Mouse (Mus musculus) retina, postnatal 7 days (tissue): Measurements from ENCODE around the gene Cox6a2.
"Not testable (repeated sequence)": the region's sequence is repeated elsewhere in the genome, so short reads cannot be mapped to it uniquely, and the experiment has no call there.

Experiments used
- DNase-seq: peaks from one replicate; pipeline ENCODE4 v3.0.0-alpha.2; 2012; ENCODE audit warnings: low read depth, low spot score

Gene Cox6a2

DNA sequence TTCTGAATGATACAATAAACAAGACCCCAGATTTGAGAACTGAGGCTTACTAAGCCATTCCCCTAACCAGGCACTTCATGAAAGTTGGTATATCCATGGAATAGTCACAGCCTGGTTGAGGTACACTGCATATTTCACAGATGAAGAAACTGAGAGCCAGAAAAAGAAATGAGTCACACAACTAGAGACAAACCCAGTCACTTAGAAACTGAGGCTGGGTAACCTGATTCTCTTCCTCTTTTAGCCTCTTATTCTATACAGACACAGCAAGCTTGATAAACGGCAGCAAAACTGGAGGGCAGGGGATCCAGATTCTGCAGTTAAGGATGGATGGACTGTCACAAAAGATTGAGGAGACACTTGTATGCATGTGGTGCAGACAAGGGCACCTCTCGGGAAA, 28.6 kb upstream of the Cox6a2 start:
- DNase-seq = no peak

DNA sequence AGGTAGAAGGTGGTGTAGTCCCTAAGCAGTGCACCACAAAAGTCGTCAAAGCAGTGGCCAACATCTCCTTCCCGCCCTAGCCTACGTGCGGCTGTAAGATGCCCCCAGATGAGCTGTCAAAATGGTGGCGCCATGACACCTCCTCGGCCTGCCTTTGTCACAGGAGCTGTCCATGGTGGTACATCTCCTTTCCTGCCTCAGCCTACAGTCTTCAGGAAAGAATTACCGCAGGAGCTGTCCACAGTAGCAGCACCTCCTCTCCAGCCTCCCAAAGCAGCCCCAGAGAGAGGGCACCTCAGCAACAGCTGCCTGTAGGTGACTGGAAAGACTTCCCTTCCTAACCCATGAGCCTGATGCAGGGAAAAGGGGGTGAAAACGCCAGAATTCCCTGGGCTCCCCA, 25.6 kb upstream of the Cox6a2 start:
- DNase-seq = no peak

GRCm38 (mm10) chr7:128220936-128221335, 14.7 kb upstream of the Cox6a2 start:
- no peak for DNase-seq

- DNase-seq = no peak
These were observed 13.8 kb upstream of the Cox6a2 start for GRCm38 (mm10) chr7:128219952-128220351.

DNA sequence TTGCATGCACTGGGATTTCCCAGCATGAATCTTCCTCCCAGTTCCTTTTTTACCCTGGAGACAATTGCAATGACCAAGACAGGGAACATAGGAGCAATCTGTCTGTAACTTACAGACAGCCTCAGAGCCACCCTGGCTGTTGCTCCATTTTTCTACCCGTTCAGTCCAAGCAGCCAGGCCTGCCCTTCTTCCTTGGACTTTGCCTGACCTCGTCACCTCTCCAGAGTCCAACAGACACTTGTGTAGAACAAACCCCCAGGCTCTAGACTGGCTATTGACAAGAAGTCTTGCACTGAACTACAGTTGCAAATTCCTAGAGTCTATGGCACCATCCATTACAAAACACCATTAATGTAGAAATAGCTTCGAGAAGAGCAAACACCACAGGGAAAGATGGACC, 3.6 kb upstream of the Cox6a2 start:
- no peak for DNase-seq

- peak; percentile 59 for DNase-seq
These were observed 2.0 kb upstream of the Cox6a2 start for GRCm38 (mm10) chr7:128208187-128208586.

DNA sequence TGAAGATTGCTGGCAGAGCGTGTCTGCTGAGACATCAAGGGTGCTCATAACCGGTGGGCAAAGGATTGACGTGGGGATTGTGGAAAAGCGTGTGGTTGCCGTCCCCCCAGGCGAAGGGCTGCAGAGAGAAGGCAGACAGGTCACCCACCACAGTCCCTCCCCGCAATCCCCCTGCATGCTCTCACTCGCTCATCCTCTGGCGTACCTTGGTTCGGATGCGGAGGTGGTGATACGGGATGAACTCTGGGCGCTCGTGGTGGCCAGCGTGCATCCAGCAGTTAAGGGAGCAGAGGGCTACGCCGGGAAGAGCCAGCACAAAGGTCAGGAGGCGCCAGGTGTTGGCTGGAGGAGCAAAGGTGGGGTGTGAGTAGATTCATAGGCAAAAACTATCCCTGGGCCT, 492 bp downstream of the Cox6a2 start:
- no peak for DNase-seq

GRCm38 (mm10) chr7:128204179-128204578, 2.0 kb downstream of the Cox6a2 start:
- DNase-seq = no peak

- DNase-seq = no peak
These were observed 3.1 kb downstream of the Cox6a2 start for GRCm38 (mm10) chr7:128203071-128203470.

- DNase-seq = no peak
These were observed 4.6 kb downstream of the Cox6a2 start for GRCm38 (mm10) chr7:128201607-128202006.

- no peak for DNase-seq
These were observed 24.5 kb downstream of the Cox6a2 start for GRCm38 (mm10) chr7:128181691-128182090.

- DNase-seq = no peak
These were observed 25.6 kb downstream of the Cox6a2 start for GRCm38 (mm10) chr7:128180546-128180945.

DNA sequence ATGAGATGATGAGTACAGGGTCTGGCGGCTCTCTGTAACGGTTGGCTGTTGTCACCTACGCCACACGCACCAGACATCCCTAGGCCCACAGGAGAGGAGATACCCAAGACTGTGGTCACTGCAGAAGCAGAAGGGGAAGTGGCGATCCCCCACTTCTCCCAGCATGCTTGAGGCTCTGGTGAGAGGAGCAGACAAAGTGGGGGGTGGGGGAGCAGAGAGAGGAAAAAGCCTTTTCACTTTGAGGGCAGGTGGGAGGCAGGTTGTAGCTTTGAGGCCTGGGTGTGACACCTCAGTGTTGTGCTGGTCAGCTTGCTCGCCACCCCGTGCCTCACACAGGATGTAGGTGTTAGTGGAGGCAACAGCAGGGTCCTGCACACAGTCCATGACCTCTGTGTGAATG, 26.1 kb downstream of the Cox6a2 start:
- no peak for DNase-seq

DNA sequence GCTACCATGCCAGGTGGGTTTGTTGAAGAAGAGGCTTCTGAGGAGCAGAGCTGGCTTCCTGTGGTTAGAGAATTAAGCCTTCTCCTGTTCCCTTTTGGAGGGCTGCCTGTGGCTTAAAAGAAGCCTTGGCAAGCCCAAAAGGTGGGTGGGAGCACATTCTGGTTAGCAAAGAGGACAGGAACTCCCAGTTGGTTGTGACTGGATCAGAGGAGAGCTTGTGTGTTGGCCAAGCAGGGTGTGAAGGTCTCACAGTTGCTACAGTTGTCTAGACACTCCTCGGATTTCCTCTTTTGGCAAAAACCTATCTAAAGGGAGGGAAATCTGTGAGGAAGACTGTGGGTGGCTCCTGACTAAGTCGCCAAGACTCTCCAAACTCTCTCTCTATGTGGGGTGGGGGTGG, 27.8 kb downstream of the Cox6a2 start:
- no peak for DNase-seq

- DNase-seq = no peak
These were observed 36.2 kb downstream of the Cox6a2 start for GRCm38 (mm10) chr7:128169996-128170395.

DNA sequence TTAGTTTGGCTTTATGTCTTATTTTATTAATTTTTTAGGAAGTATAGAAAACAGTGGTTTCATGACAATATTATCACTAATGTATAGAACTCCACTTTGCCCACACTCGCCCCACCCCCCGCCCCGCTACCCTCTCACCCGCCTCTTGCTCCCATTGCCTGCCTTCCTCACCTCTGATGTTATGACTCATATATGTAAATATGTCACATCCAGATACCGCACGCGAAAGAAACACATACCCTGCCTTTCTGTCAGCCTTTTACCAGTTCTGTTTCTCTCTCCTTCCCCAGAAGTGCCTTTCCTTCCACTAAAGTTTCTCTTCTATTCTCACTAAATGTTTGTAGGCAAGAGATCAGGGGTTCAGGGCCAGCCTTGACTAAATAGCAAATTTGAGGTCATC, 39.8 kb downstream of the Cox6a2 start:
- no peak for DNase-seq

DNA sequence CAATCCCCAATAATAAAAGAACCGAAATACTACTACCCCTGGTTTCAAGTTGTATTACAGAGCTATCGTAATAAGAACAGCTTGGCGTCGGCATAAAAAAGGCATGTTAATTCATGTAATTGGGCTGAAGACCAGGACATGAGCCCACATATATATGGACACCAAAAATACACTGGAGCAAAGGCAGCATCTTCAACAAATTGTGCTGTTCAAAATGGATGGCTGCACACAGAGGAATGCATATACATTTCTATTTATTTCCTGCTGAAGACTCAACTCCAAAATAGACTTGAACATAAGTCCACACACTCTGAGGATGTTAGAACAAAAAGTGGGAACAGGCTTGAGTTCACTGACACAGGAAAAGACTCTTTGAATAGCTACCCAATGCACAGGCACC, 42.2 kb downstream of the Cox6a2 start:
- DNase-seq = no peak

DNA sequence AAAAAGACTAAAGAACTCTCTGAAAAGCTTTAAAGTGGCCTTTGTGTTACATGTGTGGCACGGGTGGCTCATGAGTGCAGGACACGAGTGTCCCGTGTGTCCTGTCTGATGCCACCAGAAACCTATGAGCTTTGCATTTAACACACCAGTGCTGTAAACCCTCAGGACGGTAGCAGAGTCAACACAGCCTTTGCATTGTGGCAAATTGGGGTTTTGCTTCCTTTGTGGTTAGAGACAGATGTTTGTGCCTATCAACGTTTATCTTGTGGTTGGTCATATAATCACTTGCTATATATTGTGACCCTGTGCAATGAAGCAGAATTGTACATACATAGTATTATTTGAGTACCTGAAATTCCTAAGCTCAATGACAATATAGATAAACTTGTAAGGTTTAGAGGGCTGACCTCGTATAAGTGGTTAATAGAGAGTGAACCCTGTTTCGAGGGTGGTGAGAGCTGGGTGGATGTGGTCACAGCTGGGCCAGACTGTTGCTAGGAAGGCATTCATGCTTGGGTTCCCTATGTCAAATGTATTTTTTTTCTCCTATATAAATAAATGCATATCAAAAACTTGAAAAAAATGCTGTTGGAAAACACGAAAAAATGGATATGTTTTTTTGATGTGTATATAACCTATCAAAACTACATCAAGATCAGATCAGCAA, 47.4 kb downstream of the Cox6a2 start:
- not testable (repeated sequence) for DNase-seq
